Mouse (Mus musculus): Measurements from ENCODE around the gene Ift46.
A peak's percentile ranks its signal among the peaks of the same experiment; 100 is the strongest.

Gene Ift46

GRCm38 (mm10) chr9:44767101-44768028 lies at the start of gene Ift46, which contains the start of gene Arcn1:
Ift46 (plus strand) TSS chr9:44767908.
Arcn1 (minus strand) TSS chr9:44767845.
- DNase-seq (ENCODE audit: low read depth): peak; percentile 93

- no peak for DNase-seq (ENCODE audit: low read depth)
Observed at GRCm38 (mm10) chr9:44718937-44719631, 48.6 kb upstream of the Ift46 start.

DNA sequence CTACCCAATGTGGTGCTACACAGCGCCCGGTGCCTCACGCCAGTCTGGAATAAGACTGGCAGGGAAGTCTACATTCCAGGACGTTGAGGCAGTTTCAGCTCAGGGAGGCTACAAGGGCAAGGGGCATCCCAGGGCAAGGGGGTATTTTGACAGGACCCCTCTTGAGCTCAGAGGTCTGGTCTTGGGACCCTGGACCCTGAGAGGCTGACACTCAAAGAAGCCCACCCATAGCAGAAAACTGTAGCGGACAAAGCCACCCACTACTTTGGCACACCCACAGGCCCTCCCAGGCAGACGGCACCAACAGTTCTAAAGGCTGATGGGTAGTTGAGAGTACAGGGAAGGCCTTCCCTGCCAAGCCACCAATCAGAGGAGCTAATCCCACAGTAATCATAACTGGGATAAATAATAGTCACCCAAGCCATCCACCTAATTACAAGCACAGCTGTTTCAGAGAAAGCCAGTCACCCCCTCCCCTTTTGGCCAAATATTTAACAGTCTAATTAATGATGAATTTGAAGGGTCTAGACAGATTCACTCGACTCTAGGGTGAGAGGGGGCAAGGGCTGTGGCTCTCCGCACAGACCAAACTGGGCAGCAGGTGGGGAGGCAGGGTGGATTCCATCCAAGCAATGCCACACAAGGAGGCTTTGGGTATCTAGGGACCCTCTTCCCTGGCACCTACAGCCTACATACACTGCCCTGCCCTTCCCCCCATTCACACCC lies 47.9 kb upstream of the Ift46 start:
- no peak for DNase-seq (ENCODE audit: low read depth)

- DNase-seq (ENCODE audit: low read depth): no peak
Observed at GRCm38 (mm10) chr9:44720358-44721153, 47.2 kb upstream of the Ift46 start.

- DNase-seq (ENCODE audit: low read depth): peak; percentile 88
Observed at GRCm38 (mm10) chr9:44721154-44721876, 46.4 kb upstream of the Ift46 start.

DNA sequence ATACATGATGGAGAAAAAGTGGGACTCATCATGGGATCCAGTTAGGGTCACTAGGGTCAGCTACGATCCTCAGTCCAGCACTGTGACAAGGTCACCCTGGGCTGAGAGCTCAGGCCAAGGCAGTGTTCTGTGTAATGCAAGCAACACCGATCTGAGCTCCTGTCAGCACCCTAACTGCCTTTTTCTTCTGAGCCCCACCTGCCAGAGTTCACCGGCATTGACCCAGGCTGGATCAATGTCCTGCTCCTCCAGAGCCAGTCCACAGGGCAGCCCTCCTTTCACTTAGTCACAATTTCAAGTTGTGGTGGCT lies 45.9 kb upstream of the Ift46 start:
- DNase-seq (ENCODE audit: low read depth): no peak

DNA sequence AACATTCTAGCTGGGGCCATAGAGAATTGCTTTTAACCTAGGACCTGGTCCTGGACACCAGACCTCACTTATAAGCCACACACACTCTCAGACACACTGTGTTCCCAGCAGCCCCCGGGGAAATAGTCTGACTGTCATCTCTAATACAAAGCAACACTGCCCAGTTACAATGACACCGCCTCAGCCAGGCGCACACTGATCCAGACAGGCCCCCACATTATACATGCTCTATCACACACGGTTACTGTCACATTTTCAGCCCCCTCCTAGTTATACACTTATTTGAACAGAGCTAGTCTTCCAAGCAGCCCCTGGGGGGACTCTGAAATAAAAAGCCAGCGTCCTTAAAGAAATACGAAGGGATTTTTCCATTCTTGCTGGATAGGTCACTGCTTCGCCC lies 45.1 kb upstream of the Ift46 start:
- DNase-seq (ENCODE audit: low read depth): no peak

DNA sequence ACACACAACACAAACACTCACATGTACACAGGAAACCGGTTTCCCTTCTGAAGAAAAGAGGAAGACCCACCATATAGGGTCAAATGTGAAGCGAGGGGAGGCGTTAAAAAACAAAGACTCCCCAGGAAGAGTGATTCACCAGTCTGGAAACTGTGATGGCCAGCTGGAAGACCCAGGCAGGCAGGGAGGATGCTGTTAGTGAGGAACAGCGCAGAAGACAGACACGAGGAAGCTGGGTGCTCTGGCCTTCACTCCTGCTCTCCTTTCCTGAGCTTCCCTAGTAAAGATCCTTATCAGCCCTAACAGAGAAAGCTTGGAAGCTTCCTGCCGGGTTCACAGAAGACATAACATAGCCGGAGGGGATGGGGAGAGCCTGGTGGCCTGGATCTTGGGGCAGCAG lies 44.7 kb upstream of the Ift46 start:
- DNase-seq (ENCODE audit: low read depth): no peak

GRCm38 (mm10) chr9:44723521-44724041 lies 44.1 kb upstream of the Ift46 start:
- DNase-seq (ENCODE audit: low read depth): peak; percentile 48

DNA sequence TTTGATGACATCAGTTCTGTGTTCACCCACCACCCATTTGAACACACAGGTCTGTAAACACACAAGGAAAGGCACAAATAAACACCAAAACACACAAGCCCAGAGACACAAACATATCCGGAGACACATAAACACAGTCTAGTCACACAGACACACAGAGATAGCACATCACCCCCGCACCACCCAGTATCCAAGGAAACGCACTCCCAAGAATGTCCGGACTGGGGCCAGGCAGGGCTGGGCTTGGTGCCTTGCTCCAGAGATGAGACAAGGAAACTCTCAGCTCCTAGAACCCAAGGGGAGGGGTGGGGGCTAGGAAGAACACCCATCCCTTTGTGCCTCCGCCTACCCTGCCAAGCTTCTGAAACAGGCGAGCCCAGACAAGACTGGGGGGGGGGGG lies 43.5 kb upstream of the Ift46 start:
- no peak for DNase-seq (ENCODE audit: low read depth)

DNA sequence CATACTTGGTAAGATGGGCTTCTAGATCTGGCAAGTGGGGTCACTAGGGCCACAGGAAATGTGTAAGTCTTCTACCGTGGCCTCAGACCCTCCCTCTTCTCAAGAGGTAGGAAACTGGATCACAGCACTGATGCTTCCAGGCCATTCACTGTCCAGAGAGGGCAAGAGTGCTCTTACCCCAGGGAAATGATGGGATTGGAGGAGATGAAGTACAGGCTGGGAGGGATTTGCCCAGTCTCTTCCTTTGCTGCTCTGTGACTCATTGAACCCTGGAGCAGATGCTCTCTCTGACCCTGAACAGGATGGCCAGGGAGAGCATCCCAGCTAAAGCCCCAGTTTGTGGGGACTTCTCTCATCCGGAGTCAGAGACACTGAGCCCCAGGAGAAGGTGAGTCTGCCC lies 43.0 kb upstream of the Ift46 start:
- DNase-seq (ENCODE audit: low read depth): no peak

DNA sequence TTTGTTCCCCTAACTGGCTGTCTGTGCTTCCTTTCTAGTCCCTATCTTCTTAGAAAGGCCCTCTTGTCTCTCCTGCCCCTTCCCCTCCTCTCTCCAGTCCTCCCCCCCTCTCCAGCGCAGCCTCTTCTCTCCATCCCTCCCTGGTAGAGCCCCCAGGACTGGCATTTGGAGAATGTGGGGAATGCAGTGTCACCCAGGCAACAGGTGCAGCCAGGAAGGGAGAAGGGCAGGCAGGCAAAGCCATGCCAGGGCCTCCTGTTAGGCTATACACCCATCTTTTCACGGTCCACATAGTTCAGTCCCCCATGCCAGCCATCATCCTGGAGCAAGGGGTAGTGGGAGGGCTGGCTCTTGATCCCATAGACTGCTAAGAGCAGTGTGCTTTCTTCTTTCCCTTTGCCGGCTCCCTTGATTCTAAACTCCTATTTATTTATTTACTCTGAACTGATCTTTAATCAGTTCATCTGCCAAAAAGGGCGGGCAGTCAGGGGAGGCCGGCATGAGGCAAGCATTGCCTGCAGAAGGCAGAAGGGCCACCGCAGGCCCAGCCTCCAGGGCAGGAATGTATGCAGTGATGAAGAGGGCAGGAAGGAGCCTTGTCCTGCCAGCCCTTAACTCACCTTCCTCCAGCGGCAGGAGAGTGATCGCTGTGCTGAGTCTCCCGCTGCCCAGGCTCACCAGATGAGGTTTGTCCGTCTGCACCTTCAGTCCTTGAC lies 41.1 kb upstream of the Ift46 start:
- DNase-seq (ENCODE audit: low read depth): no peak

GRCm38 (mm10) chr9:44727441-44727840 lies 40.3 kb upstream of the Ift46 start:
- peak; percentile 33 for DNase-seq (ENCODE audit: low read depth)

DNA sequence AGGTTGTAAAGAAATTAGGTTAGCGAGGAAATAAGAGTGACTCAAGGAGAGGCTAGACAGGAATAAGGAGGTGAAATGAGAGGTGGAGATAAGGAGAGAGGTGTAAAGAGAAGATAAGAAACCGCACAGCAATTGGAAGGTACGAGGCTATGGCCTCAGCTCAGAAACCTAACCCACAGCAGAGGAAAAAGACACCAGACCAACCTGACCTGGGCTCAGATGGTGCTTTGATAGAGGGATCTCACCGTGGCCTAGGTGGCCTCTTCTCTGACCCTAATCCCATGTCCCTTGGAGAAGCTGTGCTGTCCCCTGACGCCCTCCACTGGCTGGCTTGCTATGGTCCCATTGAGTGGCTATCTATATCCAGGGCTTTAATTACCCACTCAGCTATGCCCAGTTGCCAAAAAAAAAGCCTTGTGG lies 35.6 kb upstream of the Ift46 start:
- DNase-seq (ENCODE audit: low read depth): no peak

DNA sequence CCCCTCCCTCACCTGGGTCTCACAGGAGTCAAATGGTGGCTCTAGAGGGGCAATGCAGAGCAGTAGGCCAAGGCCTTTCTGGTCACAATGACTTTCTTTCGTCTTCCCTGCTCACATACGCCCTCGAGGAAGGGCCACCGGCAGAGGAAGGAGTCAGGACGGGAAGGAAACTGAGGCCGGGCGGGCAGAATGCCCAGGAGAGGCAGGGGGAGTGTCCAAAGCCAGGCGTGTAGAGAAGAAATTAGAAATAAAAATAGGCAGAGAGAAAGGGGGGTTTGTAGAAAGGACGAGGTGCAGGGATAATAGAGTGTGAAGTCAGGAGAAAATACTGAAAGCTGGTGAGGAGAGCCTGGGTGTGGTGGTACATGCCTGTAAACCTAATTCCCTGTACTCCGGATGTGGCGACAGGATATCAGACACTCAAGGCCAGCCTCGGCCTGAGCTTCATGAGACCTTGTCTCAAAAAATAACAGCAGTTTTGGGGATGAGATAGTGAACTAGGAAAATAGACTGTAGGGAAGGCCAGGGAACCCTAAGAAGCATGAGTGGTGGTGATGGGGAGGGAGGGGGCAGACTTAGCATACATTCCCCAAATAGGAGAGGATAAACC lies 34.7 kb upstream of the Ift46 start:
- DNase-seq (ENCODE audit: low read depth): peak; percentile 20

- DNase-seq (ENCODE audit: low read depth): peak; percentile 81
Observed at GRCm38 (mm10) chr9:44733671-44734523, 33.8 kb upstream of the Ift46 start.

DNA sequence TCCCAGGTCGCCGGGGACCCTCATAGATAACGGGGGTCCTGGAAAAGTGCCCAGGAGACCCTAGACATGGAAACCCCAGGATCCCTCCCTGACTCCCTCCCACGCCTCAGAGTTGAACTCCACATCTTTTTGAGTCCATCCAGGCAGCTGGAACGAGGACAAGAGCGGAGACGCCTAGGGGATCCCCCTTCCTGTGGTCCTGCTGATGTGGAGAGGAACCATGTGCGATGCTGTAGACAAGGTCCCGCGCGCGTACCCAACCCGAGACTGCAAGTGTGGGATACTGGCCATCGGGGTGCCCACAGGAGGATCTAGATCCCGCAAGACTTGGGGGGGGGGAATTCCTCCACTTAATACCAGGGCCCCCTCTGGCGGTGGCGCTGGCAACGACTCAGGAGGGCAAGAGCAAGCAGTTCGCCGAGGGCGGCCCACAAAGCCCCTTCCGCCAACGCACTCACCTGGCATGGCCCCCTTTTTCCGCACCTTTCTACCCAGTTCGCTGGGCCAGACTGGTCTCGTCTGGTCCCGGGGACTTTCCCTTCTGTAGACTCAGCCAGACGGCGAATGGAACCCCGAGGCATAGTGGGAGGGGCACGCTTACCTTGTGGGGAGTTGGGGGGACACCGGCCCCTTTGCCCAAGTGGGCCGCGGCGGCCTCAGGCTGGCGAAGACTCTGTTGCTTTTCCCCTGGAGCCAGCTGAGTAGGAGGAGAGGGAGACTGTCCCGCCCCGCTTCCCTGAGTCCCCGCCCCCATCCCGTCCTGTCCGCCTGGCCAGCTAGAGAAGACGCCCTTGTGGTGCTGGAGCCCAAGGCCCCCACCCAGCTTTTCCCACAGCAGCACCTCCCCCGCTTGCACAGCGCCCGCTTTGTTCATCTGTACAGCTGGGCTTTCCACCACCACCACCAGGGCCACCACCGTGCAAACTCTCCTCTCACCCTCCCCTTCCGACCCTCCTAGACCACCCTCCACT lies 32.9 kb upstream of the Ift46 start, which contains the start of gene Phldb1:
Phldb1 (minus strand) TSS at position 675 of the 971 bp plus-strand sequence.
- peak; percentile 88 for DNase-seq (ENCODE audit: low read depth)

Data from NIH3T3 (cell line).